Mouse (Mus musculus) c-Kit-positive CD71-positive TER-119-negative erythroid progenitor cells, embryonic 14.5 days (primary cell): ENCODE data around the gene Stpg3.
A peak's percentile ranks its signal among the peaks of the same experiment; 100 is the strongest.

Source experiments
- DNase-seq: peaks from one replicate; pipeline ENCODE4 v3.0.0-alpha.2; 2013; ENCODE audit warnings: low read depth

Stpg3 gene

GRCm38 (mm10) chr2:25178285-25178972, 36.0 kb downstream of the Stpg3 start:
- no peak for DNase-seq

- no peak for DNase-seq
These were observed 36.8 kb downstream of the Stpg3 start for GRCm38 (mm10) chr2:25177685-25178084.

- DNase-seq: no peak
These were observed 37.4 kb downstream of the Stpg3 start for GRCm38 (mm10) chr2:25177076-25177475.

GRCm38 (mm10) chr2:25176573-25176972, 37.9 kb downstream of the Stpg3 start:
- no peak for DNase-seq

GRCm38 (mm10) chr2:25175690-25176078, 38.8 kb downstream of the Stpg3 start:
- DNase-seq: no peak

GRCm38 (mm10) chr2:25174866-25175689, 39.4 kb downstream of the Stpg3 start:
- no peak for DNase-seq

- no peak for DNase-seq
These were observed 40.6 kb downstream of the Stpg3 start for GRCm38 (mm10) chr2:25173821-25174220.

- DNase-seq: no peak
These were observed 41.8 kb downstream of the Stpg3 start for GRCm38 (mm10) chr2:25172629-25173028.

- DNase-seq: no peak
These were observed 42.7 kb downstream of the Stpg3 start for GRCm38 (mm10) chr2:25171769-25172153.

GRCm38 (mm10) chr2:25171101-25171768, 43.2 kb downstream of the Stpg3 start:
- DNase-seq: no peak

- DNase-seq: no peak
These were observed 43.9 kb downstream of the Stpg3 start for GRCm38 (mm10) chr2:25170326-25171100.

- DNase-seq: no peak
These were observed 44.7 kb downstream of the Stpg3 start for GRCm38 (mm10) chr2:25169778-25170177.

GRCm38 (mm10) chr2:25168665-25168978, 45.8 kb downstream of the Stpg3 start:
- DNase-seq: no peak

GRCm38 (mm10) chr2:25167919-25168664, 46.3 kb downstream of the Stpg3 start:
- peak; percentile 35 for DNase-seq

- no peak for DNase-seq
These were observed 47.0 kb downstream of the Stpg3 start for GRCm38 (mm10) chr2:25167481-25167880.
